Mouse (Mus musculus): ENCODE results near the gene Plvap.

Plvap gene

DNA sequence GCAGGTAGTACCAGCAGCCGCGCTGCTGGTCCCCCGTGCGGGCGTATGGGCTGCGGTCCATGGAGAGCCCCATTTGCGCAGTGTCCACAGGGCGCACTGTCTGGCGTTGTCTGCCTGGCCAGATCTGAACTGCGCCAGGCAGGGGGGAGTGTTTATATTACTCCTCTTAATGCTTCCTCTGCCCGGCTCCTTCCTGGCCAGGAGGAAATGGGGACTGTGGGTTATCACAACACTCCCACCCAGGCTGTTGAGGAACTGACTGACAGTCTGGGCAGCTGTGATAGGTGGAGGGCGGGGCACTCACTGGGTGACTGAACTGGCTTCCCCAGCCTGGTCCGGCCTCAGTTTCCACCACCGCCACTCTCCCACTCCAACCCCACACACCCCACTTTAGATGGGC lies at the start of gene Plvap:
Gene Plvap, minus strand, starts transcription at position 109 of the 400 bp plus-strand sequence.
- DNase-seq, result no peak

DNA sequence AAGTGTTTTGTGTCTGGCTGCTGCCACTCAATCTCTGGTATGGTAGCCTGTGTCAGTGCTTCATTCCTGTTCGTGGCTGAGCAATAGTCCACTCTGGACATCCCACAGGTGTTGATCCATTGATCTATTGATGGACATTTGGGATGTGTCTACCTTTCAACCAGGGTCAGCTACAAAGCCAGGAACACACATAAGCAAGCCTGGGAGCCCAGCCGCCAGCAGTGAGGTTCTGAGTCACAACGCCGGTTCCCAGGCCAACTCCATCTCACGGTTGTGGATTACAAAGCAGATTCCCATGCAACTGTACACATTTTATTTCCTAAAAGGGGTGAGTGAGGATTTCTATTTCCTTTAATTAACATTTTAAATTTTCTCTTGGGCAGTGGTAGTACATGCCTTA lies 49.2 kb upstream of the Plvap start:
- DNase-seq, result no peak

DNA sequence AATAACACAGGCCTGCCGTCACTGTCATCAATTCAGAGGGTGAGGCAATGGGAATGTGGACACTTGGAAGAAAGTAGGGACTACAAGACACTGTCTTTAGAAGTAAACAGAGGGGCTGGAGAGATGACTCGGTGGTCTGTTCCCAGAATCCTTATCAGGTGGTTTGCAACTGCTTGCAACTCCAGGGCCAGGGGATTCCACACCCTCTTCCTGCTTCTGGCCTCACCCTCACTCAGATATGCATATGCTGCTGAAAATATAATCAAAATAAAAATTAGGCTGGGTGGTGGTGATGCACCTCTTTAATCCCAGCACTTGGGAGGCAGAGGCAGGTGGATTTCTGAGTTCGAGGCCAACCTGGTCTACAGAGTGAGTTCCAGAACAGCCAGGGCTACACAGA lies 48.5 kb upstream of the Plvap start:
- no peak for DNase-seq

DNA sequence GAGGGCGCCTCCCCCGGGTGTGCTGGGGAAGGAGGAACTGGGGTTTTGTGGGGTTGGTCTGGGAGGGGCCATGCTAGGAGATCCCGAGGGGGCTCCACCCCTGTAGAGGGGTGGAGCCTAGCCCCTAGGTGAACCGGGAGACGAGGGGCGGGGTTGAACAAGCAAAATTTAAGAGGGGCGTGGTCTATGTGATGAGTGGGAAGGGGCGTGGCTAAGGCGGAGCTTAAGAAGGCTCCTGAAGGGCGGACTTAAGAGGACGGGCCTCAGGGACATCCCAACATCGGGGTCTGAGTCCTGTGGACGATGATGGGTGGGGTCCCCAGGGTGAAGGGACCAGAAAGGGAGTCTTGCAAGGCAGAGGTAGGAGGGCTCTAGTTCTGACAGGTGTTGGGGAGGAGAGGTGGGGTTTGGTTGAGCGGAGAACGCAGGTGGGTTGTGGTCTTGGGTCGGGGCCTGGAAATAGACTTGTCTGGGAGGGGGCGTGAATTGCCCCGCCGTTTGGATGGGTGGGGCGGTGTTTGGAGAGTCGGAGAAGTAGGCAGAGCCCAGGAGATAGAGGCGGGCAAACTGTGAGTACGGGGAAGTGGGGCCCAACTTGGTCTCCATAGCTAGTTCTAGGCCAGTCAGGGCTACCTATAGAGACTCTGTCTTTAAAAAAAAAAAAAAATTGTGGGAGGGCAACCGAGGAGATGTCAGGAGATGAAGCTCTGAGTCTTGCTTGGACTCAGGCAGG lies 47.6 kb upstream of the Plvap start:
- peak; percentile 93 for DNase-seq

DNA sequence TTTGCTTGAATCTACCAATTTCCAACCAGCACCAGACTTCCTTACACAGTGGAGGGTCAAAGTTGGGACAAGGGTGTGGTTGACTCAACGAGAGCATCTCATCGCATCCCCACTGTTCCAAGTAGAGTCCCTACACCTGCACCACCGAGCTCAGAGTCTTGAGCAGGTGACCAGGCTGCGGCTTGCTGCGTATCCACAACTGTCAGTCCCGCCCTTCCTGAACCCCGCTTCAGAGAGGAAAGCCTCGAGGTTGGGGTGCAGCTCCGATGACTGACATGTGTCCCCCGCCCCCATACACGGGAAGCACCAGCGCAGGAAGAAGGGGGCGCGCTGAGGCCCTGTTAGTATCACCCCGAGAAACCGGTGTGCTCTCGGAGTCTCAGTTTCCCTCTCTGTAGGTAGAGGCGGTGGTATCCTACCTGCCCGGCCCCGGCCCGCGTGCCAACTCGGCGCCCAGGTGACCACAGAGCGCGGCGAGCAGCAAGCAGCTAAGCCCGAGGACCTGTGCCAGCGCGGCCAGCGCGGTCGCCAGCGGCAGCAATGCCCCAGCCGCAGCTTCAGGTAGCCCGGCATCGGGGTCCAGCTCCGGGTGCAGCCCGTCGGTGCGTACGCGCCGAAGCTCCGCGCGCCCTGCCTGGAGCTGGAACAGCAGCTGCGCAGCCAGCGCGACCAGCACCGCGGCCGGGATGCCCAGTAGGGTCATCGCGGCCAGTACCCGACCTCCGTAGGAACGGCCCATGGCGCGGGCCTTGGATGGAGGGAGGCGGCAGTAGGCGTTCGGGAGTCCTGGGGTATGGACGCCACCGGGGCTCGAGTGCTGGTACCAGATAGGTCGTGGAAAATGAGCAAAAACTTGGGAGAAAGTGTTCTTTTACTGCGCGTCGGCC lies 46.8 kb upstream of the Plvap start, which contains the start of gene Tmem221:
Gene Tmem221, minus strand, starts transcription at position 801 of the 887 bp plus-strand sequence.
- peak; percentile 82 for DNase-seq

DNA sequence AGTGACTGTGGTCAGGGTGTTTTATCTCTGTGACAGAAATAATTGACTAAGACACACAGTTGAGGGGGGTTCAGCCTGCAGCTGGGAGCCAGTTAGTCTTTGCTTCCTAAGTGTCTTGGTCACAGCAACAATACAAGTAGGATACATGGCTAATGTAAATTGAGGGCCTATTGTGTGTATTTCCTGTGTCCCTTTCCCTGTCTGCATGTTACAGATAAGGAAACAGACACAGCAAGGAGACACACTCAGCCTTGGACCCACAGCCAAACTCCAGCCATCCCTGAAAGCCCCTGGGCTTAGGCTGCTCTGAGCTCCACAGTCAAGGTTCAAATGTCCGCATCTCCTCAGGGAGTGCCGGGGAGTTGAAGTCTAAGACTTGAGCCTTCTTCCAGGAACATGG lies 43.1 kb upstream of the Plvap start:
- no peak for DNase-seq

DNA sequence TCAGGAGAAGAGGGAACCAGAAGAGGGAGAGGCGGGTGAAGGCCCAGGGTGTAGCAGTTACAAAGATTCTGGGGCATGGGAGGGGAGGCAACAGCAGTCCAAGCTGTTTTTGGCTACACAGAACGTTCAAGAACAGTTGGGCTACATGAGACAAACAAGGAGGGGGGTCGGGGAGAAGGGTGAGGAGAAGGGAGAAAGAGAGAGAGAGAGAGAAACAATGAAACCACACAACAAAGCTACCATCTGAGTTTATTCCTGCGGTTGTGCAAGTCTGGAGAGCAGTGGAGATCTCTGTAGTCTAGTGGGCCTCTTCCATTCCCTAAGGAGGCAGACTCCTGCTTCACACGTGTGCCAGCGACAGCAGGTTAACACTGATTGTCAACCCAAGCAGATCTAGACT lies 42.4 kb upstream of the Plvap start:
- DNase-seq, result no peak

DNA sequence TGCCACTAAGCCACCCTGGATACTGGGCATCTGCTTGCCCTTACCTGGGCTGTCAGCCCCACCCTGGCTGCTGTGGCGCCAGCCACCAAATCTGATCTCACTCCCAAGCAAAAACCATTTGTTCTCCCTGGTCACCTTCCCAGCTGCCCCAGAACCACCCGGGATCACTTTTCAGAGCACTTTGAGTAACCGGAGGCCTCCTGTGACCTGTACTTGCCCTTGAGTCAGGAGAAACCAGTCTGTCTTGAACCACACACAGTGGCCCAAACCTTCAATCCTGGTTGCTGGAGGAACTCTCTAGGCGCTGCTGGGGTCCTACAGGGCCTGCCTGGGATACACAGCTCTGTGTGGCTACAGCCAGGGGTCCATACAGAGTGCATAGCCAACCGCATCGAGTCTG lies 41.2 kb upstream of the Plvap start:
- DNase-seq, result no peak

DNA sequence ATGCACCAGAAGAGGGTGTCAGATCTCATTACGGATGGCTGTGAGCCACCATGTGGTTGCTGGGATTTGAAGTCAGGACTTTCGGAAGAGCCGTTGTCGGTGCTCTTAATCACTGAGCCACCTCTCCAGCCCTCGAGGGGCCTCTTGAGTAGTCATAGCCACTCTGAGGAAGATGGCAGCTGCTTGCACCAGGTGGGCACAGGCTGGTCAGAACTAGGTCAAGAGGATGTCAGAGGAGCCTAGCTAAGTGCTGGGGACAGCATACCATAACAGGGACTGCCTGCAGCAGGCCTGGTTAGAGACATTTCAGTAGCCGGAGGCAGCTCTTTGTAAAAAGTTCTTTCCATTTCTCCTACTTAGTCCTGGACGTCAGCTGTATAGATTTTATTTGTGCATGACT lies 39.2 kb upstream of the Plvap start:
- DNase-seq, result peak; percentile 53

DNA sequence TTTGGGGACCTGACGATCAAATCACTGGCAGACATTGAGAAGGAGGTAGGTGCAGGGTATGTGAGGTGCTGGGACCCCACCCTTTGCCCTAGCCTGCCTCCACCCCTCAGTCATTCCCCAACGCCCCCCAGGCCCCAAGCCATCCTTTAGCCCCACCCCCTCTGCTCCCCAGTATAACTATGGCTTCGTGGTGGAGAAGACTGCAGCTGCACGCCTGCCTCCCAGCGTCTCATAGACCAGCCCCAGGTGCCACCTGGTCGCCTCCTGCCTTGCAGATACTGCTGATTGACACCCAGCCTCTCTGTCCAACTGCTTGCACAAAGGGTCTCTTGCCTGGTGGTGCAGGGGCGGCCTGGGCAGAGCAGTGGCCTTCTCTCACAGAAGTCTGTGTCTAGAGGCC lies 36.0 kb upstream of the Plvap start:
- DNase-seq, result peak; percentile 84

DNA sequence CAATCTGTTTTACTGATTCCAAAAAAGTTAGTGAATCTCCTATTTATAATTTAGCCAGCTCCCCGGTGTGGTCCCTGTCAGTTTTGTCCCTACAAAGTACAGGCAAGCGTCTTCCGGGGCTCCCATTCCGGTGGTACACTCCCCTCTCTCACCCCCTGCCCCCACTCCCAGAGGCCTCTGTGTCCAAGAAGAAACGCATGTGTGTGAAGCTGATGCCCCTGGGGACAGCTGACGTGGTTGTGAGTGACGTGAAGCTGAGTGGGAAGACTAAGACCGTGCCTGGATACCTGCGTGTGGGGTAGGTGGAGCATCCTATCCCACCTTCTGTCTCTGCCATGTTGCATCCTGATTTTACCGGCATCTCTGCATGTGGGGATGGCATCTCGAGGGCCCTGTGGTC lies 33.5 kb upstream of the Plvap start:
- DNase-seq, result no peak

DNA sequence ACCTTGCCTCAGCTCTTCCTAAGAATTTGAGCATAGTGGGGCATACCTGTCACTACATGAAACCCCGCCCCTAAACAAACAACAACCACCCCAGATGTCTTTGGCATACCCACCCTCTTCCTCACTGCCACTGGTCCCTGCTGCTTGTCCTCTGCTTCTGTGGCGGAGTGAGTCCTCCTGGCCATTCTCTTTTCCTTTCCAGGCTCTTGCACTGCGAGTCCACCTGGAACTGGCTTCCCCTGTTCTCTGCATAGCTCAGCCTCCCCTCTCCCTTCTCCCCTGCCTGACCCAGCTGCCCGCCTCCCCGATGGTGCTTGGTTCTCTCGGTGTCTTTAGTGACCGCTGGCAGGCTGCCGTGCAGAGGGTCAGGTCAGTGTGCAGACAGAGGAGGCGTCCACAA lies 32.2 kb upstream of the Plvap start:
- DNase-seq, result no peak

DNA sequence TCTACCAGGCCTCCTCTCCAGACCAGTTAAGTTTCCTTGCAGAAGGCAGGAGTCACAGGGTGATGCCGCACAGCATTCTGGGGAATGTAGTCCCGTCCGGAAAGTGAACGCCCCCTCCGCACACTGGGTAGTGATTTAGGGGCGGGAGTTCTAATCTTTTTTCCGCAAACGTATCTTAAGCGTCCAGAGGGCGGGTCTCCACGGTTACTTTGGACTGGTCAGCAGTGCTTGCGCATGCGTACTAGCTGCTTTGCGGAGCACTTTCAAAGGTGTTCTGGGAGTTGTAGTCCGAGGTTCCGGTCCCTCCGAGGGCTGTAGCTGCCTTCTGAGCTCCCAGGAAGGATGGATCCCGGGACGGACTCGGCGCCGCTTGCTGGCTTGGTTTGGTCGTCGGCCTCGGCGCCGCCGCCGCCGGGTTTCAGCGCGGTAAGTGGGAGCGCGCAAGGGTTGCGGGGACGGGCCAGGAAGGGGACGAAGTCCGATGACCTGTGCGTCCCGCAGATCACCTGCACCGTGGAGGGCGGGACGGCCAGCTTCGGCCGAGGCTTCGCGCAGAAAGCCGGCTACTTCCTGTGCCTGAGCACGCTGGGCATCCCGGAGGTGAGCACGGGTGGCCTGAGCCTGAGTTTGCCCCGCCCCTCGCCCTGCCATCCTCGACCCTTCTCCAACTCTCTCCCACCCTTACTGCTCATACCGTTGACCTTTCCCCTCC lies 31.2 kb upstream of the Plvap start, which contains the start of gene Mvb12a:
Gene Mvb12a, plus strand, starts transcription at position 291 of the 712 bp plus-strand sequence.
- peak; percentile 88 for DNase-seq

DNA sequence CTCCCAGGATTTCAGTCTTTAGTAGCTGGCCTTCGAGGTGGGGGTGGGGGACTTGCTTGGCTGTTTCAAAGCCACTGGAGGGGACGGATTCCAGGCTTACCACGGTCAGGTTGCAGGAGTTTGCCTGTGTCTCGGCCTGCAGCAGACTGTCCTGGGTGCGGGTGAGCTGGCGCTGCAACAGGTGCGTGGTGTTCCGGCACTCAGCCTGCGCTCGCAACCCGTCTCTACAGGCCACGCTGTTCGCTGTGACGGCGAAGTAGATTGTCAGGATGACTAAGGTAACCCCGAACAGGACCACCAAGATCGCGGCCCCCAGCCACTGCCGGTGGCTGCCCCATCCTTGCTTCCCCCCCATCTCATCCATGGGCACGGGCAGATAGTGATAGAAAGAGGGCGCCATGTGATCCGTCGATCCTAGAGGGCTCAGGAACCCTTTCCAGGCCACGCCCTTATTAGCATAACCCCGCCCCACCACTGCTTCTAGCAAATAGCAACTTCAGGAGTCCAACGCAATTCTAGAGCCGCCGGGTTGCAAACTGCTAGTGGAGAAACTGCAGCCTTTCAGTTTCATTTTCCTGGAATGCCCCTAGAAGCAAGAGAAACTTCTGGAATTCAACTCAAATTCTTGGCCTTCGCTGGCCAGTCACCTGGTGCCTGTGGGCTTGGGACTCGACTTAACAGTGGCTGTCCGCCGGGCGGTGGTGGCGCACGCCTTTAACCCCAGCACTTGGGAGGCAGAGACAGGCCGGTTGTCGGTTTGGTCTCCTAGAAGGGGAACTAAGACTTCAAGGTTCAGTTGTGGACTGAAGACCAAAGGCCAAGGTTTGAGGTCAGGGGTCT lies 25.7 kb upstream of the Plvap start, which contains the start of gene Bst2:
Gene Bst2, minus strand, starts transcription at position 429 of the 840 bp plus-strand sequence.
- peak; percentile 89 for DNase-seq

DNA sequence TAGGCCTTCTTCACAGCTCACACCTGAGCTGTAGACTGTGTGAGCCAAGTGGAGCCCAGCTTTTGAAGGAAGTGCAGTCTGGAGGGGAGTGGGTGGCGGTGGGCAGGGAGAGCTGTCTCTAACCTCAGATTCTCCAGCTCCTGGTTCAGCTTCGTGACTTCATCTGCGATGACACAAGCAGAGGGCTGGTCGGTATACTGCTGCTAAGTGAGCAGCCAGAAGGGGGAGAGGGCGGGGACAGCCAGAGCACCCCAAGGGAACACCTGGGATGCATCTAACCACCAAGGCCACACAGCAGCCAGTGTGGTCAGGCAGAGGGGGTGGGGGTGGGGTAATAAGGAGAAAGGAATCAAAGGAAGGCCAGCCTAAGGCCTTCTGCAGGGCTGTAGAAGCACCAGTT lies 24.1 kb upstream of the Plvap start:
- peak; percentile 70 for DNase-seq

DNA sequence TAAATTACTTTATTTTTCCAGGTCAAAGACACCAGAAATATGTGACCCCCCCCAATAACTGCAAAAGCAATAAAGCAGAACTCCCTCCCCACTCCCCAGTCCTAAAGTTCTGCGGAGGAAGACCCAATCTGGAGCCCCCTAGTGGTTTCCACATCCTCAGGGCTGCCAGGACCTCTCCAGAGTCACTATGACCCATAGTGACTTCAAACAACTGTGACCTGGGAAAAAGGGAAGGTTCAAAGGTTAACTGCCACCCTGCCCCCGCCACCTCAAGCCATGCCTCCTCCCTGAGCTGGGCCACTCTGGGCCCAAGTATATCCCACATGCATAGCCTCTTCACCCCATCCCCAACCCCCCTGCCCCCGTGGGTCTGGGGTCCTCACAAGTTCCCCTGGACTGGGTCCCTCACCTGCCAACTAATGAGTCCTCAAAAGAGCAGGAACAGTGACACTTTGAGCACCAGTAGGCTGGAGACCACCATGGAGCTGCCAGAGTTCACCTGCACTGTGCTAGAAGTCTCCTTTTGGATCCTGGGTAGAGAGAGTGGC lies 22.8 kb upstream of the Plvap start:
- DNase-seq, result no peak

DNA sequence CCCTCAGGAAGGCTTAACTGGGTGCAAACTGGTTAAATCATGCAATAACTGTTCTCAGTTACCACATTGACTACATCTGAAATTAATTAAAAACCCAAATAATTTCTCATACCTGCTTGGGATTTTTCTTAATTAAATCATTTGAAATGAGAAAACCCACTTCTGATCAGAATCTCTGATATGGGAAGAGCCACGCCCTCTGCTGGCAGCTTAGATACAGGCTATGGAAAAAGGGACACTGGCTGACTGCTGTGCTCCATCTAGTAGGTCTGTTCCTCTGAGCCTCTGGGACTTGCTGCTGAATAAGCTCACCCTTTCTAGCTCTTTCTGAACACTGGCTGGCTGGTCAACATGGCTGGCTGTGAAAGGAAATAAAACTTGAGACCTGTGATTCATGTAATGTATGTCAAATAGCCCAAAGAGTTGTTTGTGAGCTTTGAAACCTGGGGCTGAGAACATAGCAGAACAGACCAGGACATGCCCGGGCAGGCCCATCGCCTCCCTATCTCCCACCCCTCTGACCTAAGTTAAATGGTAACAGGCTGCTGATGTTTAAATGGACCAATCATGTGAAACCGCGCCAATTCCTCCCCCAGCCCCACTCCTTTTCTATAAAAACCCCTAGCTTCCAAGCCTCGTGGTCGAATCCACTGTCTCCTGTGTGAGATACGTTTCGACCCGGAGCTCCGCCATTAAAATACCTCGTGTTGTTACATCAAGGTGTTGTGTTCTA lies 19.3 kb upstream of the Plvap start:
- peak; percentile 55 for DNase-seq

DNA sequence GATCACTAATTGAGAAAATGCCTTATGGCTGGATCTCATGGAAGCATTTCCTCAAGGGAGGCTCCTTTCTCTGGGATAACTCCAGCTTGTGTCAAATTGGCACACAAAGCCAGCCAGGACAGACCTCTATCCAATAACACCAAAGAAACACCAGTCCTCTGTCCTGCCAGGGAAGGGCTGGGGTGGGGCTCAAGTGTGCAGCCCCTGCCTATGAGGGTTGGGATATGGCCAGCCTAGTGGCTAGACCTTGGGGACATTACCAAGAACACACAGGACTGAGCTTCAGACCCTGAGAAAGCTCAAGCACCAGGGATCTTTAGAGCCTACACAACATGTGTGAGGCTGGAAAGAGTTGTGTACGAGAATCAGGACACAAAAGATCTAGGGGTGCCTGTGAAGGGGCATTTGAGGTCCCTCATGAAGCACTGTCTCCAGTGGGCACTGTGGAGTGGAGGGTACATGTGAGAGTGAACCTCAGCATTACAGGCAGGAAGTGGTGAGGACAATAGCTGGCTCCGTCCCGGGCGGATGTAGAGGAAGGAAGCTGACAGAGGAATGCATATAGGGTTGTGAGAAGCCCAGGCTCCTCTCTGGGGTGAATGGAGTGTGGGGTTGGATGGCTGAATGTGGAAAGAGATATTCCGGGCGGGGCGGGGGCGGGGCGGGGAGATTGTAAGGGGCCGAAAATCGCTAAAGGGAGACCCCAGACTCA lies 17.0 kb upstream of the Plvap start:
- peak; percentile 66 for DNase-seq

DNA sequence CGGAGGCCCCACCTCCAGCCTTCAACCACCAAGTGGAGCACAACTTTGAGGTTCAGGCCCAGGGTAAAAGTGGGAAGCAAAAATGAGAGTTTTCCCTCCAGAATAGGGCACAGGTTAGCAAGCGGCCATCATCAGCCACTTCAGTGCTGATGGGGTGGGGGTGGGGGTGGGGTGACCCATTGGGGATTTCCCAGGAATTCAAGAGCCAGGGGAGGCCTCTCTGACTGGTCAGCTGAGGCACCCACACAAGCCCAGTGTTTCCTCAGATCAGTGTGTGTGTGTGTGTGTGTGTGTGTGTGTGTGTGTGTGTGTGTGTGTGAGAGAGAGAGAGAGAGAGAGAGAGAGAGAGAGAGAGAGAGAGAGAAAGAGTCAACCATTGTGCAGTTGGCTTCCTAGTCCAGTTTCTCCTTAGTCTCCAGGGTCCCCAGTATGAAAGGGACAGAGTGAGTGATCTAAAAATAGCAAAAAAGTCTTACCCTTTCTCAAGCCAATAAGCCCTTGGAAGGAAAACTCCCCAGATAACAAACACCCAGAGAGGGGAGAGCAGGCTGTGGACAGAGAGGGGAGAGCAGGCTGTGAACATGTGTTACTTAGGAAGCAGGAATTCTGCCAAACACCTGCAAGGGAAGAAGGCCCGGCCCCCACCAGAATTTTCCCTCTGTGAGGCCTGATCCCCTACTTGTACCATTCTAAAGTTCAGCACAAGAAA lies 15.8 kb upstream of the Plvap start:
- DNase-seq, result no peak

DNA sequence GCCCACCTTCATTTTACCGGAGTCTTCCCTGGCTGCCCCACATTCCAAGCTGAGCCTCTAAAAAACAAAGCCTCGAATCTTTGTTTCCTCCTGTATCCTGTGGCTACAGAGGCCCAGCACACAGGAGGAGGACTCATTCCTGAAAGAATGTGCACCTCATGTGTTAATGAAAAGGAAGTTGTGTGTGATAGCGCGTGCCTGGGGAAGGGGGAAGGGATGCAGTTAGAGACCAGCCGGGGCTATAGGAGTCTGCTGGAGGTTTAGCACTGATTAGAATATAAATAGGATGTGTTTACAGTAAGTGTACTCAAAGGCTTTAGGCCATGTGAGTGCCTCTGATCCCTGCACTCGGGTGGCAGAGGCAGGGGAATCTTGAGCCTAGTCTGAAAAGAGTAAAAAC lies 14.7 kb upstream of the Plvap start:
- no peak for DNase-seq
